Comparison of ENCODE assay signal across 27 mouse cellular contexts in genomic region chr5:118247378-118247777, GRCm38 (mm10). TPM values are rescaled to one million over a fixed set of nuclear protein-coding genes. Genes with fewer than 3 reads are reported as not detected.
DNase-seq lines count a peak whose midpoint lies in the region; ATAC-seq and TF ChIP-seq lines count a peak whose summit lies in the region.
"Had no signal": no experiment of that assay in that cellular context is flagged by ENCODE, and none has a peak within 500 bp of the region (broad histone marks: within the 10 kb centered on the region; RNA-seq: fewer than 3 reads in every experiment).

No protein-coding gene starts in this region.

- TF ChIP-seq POLR2A in cerebellum, adult 2 months (IDR thresholded peaks at IDR 0.05; ENCODE audit: borderline replicate concordance, insufficient read depth, low read length), result no peak
- TF ChIP-seq POLR2A in lung, adult 2 months (IDR thresholded peaks at IDR 0.05; ENCODE audit: borderline replicate concordance, extremely low read depth, low read depth, low read length), result no peak

- TF ChIP-seq CTCF in cerebellum, adult 2 months (IDR thresholded peaks at IDR 0.05; ENCODE audit: borderline replicate concordance, insufficient read depth, low read depth, low read length), result no peak
- no peak for TF ChIP-seq CTCF in lung, adult 2 months (IDR thresholded peaks at IDR 0.05; ENCODE audit: insufficient read depth, low read length)

- H3K4me3 ChIP-seq in cerebellum, adult 2 months (replicated peaks; ENCODE audit: insufficient read depth, low read depth, low read length), result no peak overlapping the region
- H3K4me3 ChIP-seq in neural tube, embryonic 12.5 days, result no peak overlapping the region
- H3K4me3 ChIP-seq in limb, embryonic 10.5 days, result peak overlapping the region; percentile 21
- no peak overlapping the region for H3K4me3 ChIP-seq in neural tube, embryonic 15.5 days (replicated peaks)
- no peak overlapping the region for H3K4me3 ChIP-seq in forebrain, embryonic 13.5 days
- no peak overlapping the region for H3K4me3 ChIP-seq in lung, adult 2 months (replicated peaks; ENCODE audit: extremely low read depth, low read depth, low read length)
- H3K4me3 ChIP-seq: embryonic facial prominence, embryonic 15.5 days; forebrain, embryonic 12.5 days; midbrain, embryonic 15.5 days; stomach, embryonic 15.5 days had no signal

- H3K9me3 ChIP-seq in neural tube, embryonic 12.5 days, result no peaks in the 10 kb centered on the region
- no peaks in the 10 kb centered on the region for H3K9me3 ChIP-seq in limb, embryonic 10.5 days (replicated peaks)
- H3K9me3 ChIP-seq in neural tube, embryonic 15.5 days (replicated peaks), result no peaks in the 10 kb centered on the region
- H3K9me3 ChIP-seq in forebrain, embryonic 13.5 days (replicated peaks), result no peaks in the 10 kb centered on the region
- H3K9me3 ChIP-seq: embryonic facial prominence, embryonic 15.5 days; forebrain, embryonic 12.5 days; midbrain, embryonic 10.5 days; midbrain, embryonic 15.5 days; stomach, embryonic 15.5 days had no signal

- WGBS in cerebellum, adult 2 months, result 81% methylated on average over 8 of the region's 8 CpGs
- WGBS in neural tube, embryonic 12.5 days, result 85% methylated on average over 8 of the region's 8 CpGs
- 55% methylated on average over 8 of the region's 8 CpGs for WGBS in limb, embryonic 10.5 days
- WGBS in neural tube, embryonic 15.5 days, result 88% methylated on average over 8 of the region's 8 CpGs
- 94% methylated on average over 8 of the region's 8 CpGs for WGBS in forebrain, embryonic 13.5 days
- 88% methylated on average over 8 of the region's 8 CpGs for whole genome bisulfite sequencing in lung, adult 2 months

- peak overlapping the region; percentile 90; the same call in 1 of the 2 replicates for H3K4me2 ChIP-seq in neural tube, embryonic 12.5 days (replicated peaks)
- H3K4me2 ChIP-seq in neural tube, embryonic 15.5 days, result 0 out of 2 replicates have a peak overlapping the region, but pooled peaks have one; percentile 73
- H3K4me2 ChIP-seq in forebrain, embryonic 13.5 days, result no peak overlapping the region
- H3K4me2 ChIP-seq: lung, embryonic 14.5 days; stomach, embryonic 15.5 days had no signal

- H3K36me3 ChIP-seq in neural tube, embryonic 12.5 days, result peaks cover 18% of the 10 kb centered on the region
- peaks cover 55% of the 10 kb centered on the region for H3K36me3 ChIP-seq in limb, embryonic 10.5 days
- H3K36me3 ChIP-seq in neural tube, embryonic 15.5 days, result peaks cover 15% of the 10 kb centered on the region; the same call in 1 of the 2 replicates
- peaks cover 30% of the 10 kb centered on the region for H3K36me3 ChIP-seq in forebrain, embryonic 13.5 days (ENCODE audit: poor library complexity, severe bottlenecking)
- H3K36me3 ChIP-seq: stomach, embryonic 15.5 days had no signal

- H3K27ac ChIP-seq in cerebellum, adult 2 months (ENCODE audit: insufficient read depth, low read length), result no peak overlapping the region
- no peak overlapping the region for H3K27ac ChIP-seq in neural tube, embryonic 12.5 days
- peak overlapping the region; percentile 64 for H3K27ac ChIP-seq in limb, embryonic 10.5 days
- H3K27ac ChIP-seq in neural tube, embryonic 15.5 days (replicated peaks), result no peak overlapping the region
- H3K27ac ChIP-seq in forebrain, embryonic 13.5 days, result no peak overlapping the region
- H3K27ac ChIP-seq: embryonic facial prominence, embryonic 15.5 days; forebrain, embryonic 12.5 days; hindbrain, embryonic 14.5 days; layer of hippocampus, adult 2 months; liver, embryonic 14.5 days; midbrain, embryonic 10.5 days; midbrain, embryonic 15.5 days; stomach, embryonic 15.5 days had no signal

- H3K9ac ChIP-seq in neural tube, embryonic 12.5 days, result no peak overlapping the region
- H3K9ac ChIP-seq in neural tube, embryonic 15.5 days (replicated peaks), result no peak overlapping the region
- no peak overlapping the region for H3K9ac ChIP-seq in forebrain, embryonic 13.5 days
- H3K9ac ChIP-seq: embryonic facial prominence, embryonic 15.5 days; forebrain, embryonic 12.5 days; liver, embryonic 14.5 days; lung, embryonic 14.5 days; midbrain, embryonic 15.5 days; stomach, embryonic 15.5 days had no signal

- DNase-seq in cerebellum, adult 9-11 months, result peak; percentile 25
- DNase-seq in cerebellum, adult 2 months, result no peak
- no peak for DNase-seq in neural tube, embryonic 10.5 days (ENCODE audit: extremely low spot score, low spot score)
- DNase-seq in limb, embryonic 10.5 days (ENCODE audit: low spot score), result peak; percentile 56
- DNase-seq in lung, adult 2 months, result no peak
- DNase-seq: adrenal gland, postnatal 36 days; cerebellum, adult 8-10 months; cerebellum, postnatal 36 days; gastrocnemius, postnatal 14 days; heart, postnatal 14 days; kidney, adult 11 months; kidney, postnatal 36 days; lung, embryonic 14.5 days; retina, postnatal 1 day; right cerebral cortex, postnatal 25 days had no signal

- H3K27me3 ChIP-seq in cerebellum, adult 2 months (ENCODE audit: control insufficient read depth, insufficient read depth, low read length), result no peaks in the 10 kb centered on the region
- H3K27me3 ChIP-seq in neural tube, embryonic 12.5 days (replicated peaks), result no peaks in the 10 kb centered on the region
- H3K27me3 ChIP-seq in limb, embryonic 10.5 days (ENCODE audit: low read depth, poor library complexity, severe bottlenecking), result no peaks in the 10 kb centered on the region
- no peaks in the 10 kb centered on the region for H3K27me3 ChIP-seq in neural tube, embryonic 15.5 days (replicated peaks)
- no peaks in the 10 kb centered on the region for H3K27me3 ChIP-seq in forebrain, embryonic 13.5 days
- H3K27me3 ChIP-seq: embryonic facial prominence, embryonic 15.5 days; forebrain, embryonic 12.5 days; midbrain, embryonic 15.5 days; stomach, embryonic 15.5 days had no signal

- no peak for ATAC-seq in neural tube, embryonic 12.5 days (ENCODE audit: low FRiP score, low read depth)
- ATAC-seq in neural tube, embryonic 15.5 days (ENCODE audit: low FRiP score), result no peak
- ATAC-seq in forebrain, embryonic 13.5 days, result no peak
- ATAC-seq: inflammation-experienced regulatory T-cells, adult 6 months; midbrain, embryonic 15.5 days had no signal

- H3K4me1 ChIP-seq in cerebellum, adult 2 months (ENCODE audit: control insufficient read depth, insufficient read depth, low read length), result peaks cover 18% of the 10 kb centered on the region
- H3K4me1 ChIP-seq in neural tube, embryonic 12.5 days, result peaks cover 20% of the 10 kb centered on the region
- peaks cover 37% of the 10 kb centered on the region for H3K4me1 ChIP-seq in limb, embryonic 10.5 days
- H3K4me1 ChIP-seq in neural tube, embryonic 15.5 days, result peaks cover 41% of the 10 kb centered on the region
- H3K4me1 ChIP-seq in forebrain, embryonic 13.5 days, result peaks cover 28% of the 10 kb centered on the region
- peaks cover 2% of the 10 kb centered on the region; the same call in 1 of the 2 replicates for H3K4me1 ChIP-seq in lung, adult 2 months (ENCODE audit: control insufficient read depth, insufficient read depth, low read length)

RNA-seq across cellular contexts. Expression of gene 2410131K14Rik, which starts 2.4 kb away (rescaled TPM):
- polyA plus RNA-seq in cerebellum, adult 2 months (2012; rRNA removed), result 23.6 and 24.7 TPM in 2 replicates
- 13.8 and 14.4 TPM in 2 replicates for polyA plus RNA-seq in neural tube, embryonic 12.5 days (2016; fragmentation: Nextera tagmentation; extraction: Ambion mirVana)
- 13.7 and 14.3 TPM in 2 replicates for polyA plus RNA-seq in limb, embryonic 10.5 days (2016; fragmentation: Nextera tagmentation; extraction: Ambion mirVana)
- polyA plus RNA-seq in neural tube, embryonic 15.5 days (2015; fragmentation: Nextera tagmentation; extraction: Ambion mirVana), result 14.7 and 16.8 TPM in 2 replicates
- 14.0 and 15.5 TPM in 2 replicates for polyA plus RNA-seq in forebrain, embryonic 13.5 days (2015; fragmentation: Nextera tagmentation; extraction: Ambion mirVana)
- polyA plus RNA-seq in lung, adult 2 months (2012; rRNA removed), result 5.4 and 7.4 TPM in 2 replicates

RNA-seq across cellular contexts. Expression of gene Rnft2, which starts 2.5 kb away (rescaled TPM):
- 53.8 and 63.7 TPM in 2 replicates for polyA plus RNA-seq in cerebellum, adult 2 months (2012; rRNA removed)
- polyA plus RNA-seq in neural tube, embryonic 12.5 days (2016; fragmentation: Nextera tagmentation; extraction: Ambion mirVana), result 9.6 and 11.3 TPM in 2 replicates
- polyA plus RNA-seq in limb, embryonic 10.5 days (2016; fragmentation: Nextera tagmentation; extraction: Ambion mirVana), result 4.9 and 5.5 TPM in 2 replicates
- polyA plus RNA-seq in neural tube, embryonic 15.5 days (2015; fragmentation: Nextera tagmentation; extraction: Ambion mirVana), result 7.2 and 12.7 TPM in 2 replicates
- 7.0 and 9.0 TPM in 2 replicates for polyA plus RNA-seq in forebrain, embryonic 13.5 days (2015; fragmentation: Nextera tagmentation; extraction: Ambion mirVana)
- 2.5 and 3.3 TPM in 2 replicates for polyA plus RNA-seq in lung, adult 2 months (2012; rRNA removed)
- polyA plus RNA-seq: inflammation-experienced regulatory T-cells, adult 6 months had no signal

Comparison
In these comparisons a context has a peak if more than half of its experiments do, and no peak if none do; other contexts are left out.
1. DNase-seq: peak in cerebellum, adult 9-11 months (single experiment) and limb, embryonic 10.5 days (single experiment); none in cerebellum, adult 2 months (0 of 2), neural tube, embryonic 10.5 days (single experiment) and lung, adult 2 months (single experiment).